Mouse (Mus musculus): ENCODE measurements at regions not wholly inside any gene's neighbourhood (a gene's known extent, or its start where the extent isn't known, plus 50 kb on each side); places are given as distances from the start of the nearest gene placed in this dataset.

DNA sequence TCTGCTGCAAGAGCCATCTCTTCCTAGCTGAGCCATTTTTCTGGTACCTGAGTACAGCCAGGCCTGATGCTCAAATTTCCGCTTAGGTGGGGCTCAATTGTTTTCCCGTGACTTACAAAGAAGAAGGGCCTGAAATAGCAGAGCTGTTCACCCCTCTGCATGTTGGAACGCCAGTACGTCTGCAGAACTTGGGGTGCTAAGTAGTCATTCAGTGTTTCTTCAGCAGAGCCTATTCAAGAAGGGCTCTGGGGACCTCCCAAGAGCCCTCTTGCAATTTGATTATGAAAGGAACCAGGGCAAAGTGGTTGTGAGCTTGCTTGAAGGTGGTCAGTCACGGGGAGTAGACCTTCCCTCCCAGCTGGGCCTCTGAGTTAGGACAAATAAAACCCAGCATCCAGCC, 58.9 kb upstream of the Med13l start:
- no peak for DNase-seq (ENCODE audit: low spot score)

DNA sequence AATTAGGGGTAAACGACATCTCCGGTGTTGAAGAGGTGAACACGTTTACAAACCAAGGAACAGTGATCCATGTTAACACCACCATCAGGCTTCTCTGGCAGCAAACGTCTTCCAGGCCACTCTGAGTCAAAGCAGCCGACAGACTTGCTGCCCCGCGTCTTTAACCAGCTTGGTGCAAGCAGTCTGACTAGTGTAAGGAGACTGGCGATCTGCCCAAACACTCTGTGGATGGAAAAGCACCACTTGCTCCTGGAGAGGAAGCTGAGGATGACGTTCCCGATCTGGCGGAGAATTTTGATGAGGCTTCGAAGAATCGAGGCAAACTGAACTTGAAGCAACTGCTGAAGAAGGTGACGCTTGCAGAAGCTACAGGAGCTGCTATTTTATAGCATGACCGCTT, 57.5 kb upstream of the Med13l start:
- no peak for DNase-seq (ENCODE audit: low spot score)

DNA sequence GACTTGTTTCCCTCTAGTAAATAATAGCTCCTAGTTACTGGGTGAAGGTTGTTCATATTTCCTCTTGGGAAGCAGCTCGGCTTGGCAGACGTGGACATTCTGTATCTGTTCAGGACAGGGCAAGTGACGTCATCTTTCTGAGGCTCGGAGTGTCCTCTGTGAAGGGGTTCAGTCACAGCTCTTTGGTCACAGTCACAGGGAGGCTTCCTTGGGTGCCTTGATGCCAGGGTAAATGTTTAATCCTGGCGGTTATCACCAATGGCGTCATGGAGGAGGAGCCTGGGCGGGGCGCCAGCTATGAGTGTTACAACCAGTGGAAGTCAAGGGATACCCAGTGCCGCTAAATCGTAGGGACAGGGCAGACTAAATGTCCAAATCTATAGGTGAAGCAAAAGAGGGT, 56.3 kb upstream of the Med13l start:
- no peak for DNase-seq (ENCODE audit: low spot score)

DNA sequence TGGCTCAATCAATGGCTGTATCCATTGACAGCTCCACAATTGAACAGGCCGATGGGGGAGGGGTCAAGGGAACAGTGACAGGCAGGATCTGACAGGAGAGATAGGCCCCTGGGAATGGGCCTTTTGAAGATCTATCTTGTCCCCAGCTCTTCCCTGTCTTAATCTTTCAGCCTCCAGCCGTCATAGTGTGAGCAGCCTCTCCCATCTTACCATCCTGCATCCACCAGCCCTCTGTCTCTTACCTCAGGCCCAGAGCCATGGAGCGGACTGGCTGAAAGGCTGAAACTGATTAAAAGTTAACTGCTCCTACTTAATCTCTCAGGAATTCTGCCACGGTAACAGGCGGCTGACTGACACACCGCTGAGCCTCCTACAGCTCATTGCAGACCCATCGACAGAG, 55.6 kb upstream of the Med13l start:
- DNase-seq (ENCODE audit: low spot score): no peak

DNA sequence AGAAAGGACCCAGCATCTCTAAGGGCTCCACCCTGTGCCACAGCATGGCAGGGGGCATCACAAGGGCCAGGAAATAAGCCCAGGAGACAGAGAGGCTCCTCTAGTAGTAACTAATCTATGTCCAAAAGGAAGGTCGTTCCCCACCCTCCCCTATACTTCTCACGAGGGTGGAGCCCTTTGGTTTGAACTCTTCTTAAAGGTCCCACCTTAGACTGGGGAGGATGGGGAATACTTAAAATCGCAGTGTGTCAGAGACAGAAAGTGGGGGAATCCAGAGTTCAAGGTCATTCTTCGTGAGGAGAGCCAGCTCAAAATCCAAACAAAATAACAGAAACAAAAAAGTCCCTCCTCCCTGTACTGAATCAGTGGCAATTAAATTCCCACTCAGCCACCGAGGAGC, 50.6 kb upstream of the Med13l start:
- no peak for DNase-seq (ENCODE audit: low spot score)

All from ovary, adult 18-20 months (tissue).